Mouse (Mus musculus): ENCODE measurements around the gene Sema6d. TPM values are rescaled to one million over a fixed set of nuclear protein-coding genes. Genes with fewer than 3 reads are reported as not detected.

Sema6d gene
- total and polyA plus RNA-seq, 2 experiments from 2014 or later, result 22.6 to 64.8 TPM

- no peaks in the 10 kb centered on the region for H3K36me3 ChIP-seq (ENCODE audit: insufficient read depth, low read length)
- ATAC-seq (ENCODE audit: low FRiP score), result no peak
- no peak for TF ChIP-seq CTCF (IDR thresholded peaks at IDR 0.05)
- no peak overlapping the region for H3K4me2 ChIP-seq (ENCODE audit: low read depth, low read length, poor library complexity, severe bottlenecking)
- peaks cover 10% of the 10 kb centered on the region; the same call in 1 of the 2 replicates for H3K4me1 ChIP-seq (ENCODE audit: insufficient read depth, low read length)
- H3K9me3 ChIP-seq (ENCODE audit: low read length), result 0 out of 2 replicates have a peak, but pooled peaks cover 3% of the 10 kb centered on the region
- H3K27ac ChIP-seq (ENCODE audit: low read depth, low read length), result no peak overlapping the region; the same call in 1 of the 2 replicates
- H3K27me3 ChIP-seq (ENCODE audit: insufficient read depth, low read length), result no peaks in the 10 kb centered on the region
- H3K9ac ChIP-seq (replicated peaks; ENCODE audit: low read length, poor library complexity, severe bottlenecking), result no peak overlapping the region
- WGBS, result 25% methylated on average over 6 of the region's 6 CpGs
- DNase-seq (ENCODE audit: low spot score), result no peak
- no peak overlapping the region for H3K4me3 ChIP-seq (ENCODE audit: low read depth, low read length)
These were observed 383.1 kb downstream of the Sema6d start for GRCm38 (mm10) chr2:124472674-124473507.

GRCm38 (mm10) chr2:124477904-124478303 is 388.1 kb downstream of the Sema6d start:
- DNase-seq (ENCODE audit: low spot score) (no peak), ATAC-seq (ENCODE audit: low FRiP score) (no peak)
- Histone ChIP-seq H3K4me3 (ENCODE audit: low read depth, low read length) (no peak overlapping the region), H3K9ac (replicated peaks; ENCODE audit: low read length, poor library complexity, severe bottlenecking) (no peak overlapping the region), H3K4me2 (ENCODE audit: low read depth, low read length, poor library complexity, severe bottlenecking) (no peak overlapping the region), H3K9me3 (ENCODE audit: low read length) (no peaks in the 10 kb centered on the region), H3K4me1 (ENCODE audit: insufficient read depth, low read length) (0 out of 2 replicates have a peak, but pooled peaks cover 1% of the 10 kb centered on the region), H3K27me3 (ENCODE audit: insufficient read depth, low read length) (no peaks in the 10 kb centered on the region), H3K36me3 (ENCODE audit: insufficient read depth, low read length) (no peaks in the 10 kb centered on the region), H3K27ac (ENCODE audit: low read depth, low read length) (no peak overlapping the region)
- no peak for TF ChIP-seq CTCF (IDR thresholded peaks at IDR 0.05)

- Histone ChIP-seq H3K36me3 (ENCODE audit: insufficient read depth, low read length) (no peaks in the 10 kb centered on the region), H3K27me3 (ENCODE audit: insufficient read depth, low read length) (no peaks in the 10 kb centered on the region), H3K9ac (replicated peaks; ENCODE audit: low read length, poor library complexity, severe bottlenecking) (no peak overlapping the region), H3K4me2 (ENCODE audit: low read depth, low read length, poor library complexity, severe bottlenecking) (no peak overlapping the region), H3K27ac (ENCODE audit: low read depth, low read length) (no peak overlapping the region), H3K4me1 (ENCODE audit: insufficient read depth, low read length) (0 out of 2 replicates have a peak, but pooled peaks cover 3% of the 10 kb centered on the region), H3K4me3 (ENCODE audit: low read depth, low read length) (no peak overlapping the region), H3K9me3 (ENCODE audit: low read length) (no peaks in the 10 kb centered on the region)
- WGBS, result 88% methylated on average over 4 of the region's 4 CpGs
- no peak for ATAC-seq (ENCODE audit: low FRiP score)
- no peak for DNase-seq (ENCODE audit: low spot score)
- no peak for TF ChIP-seq CTCF (IDR thresholded peaks at IDR 0.05)
These were observed 388.8 kb downstream of the Sema6d start for GRCm38 (mm10) chr2:124478526-124478925.

GRCm38 (mm10) chr2:124485761-124486160 is 396.0 kb downstream of the Sema6d start:
- H3K4me3 ChIP-seq (ENCODE audit: low read depth, low read length), result no peak overlapping the region
- 0 out of 2 replicates have a peak, but pooled peaks cover 3% of the 10 kb centered on the region for H3K4me1 ChIP-seq (ENCODE audit: insufficient read depth, low read length)
- H3K4me2 ChIP-seq (ENCODE audit: low read depth, low read length, poor library complexity, severe bottlenecking), result no peak overlapping the region
- H3K36me3 ChIP-seq (ENCODE audit: insufficient read depth, low read length), result no peaks in the 10 kb centered on the region
- TF ChIP-seq CTCF (IDR thresholded peaks at IDR 0.05), result no peak
- H3K9ac ChIP-seq (replicated peaks; ENCODE audit: low read length, poor library complexity, severe bottlenecking), result no peak overlapping the region
- no peaks in the 10 kb centered on the region; the same call in 1 of the 2 replicates for H3K27me3 ChIP-seq (ENCODE audit: insufficient read depth, low read length)
- DNase-seq (ENCODE audit: low spot score) (no peak), ATAC-seq (ENCODE audit: low FRiP score) (no peak)
- no peaks in the 10 kb centered on the region for H3K9me3 ChIP-seq (ENCODE audit: low read length)
- 97% methylated on average over 1 of the region's 1 CpGs for WGBS
- H3K27ac ChIP-seq (ENCODE audit: low read depth, low read length), result no peak overlapping the region

GRCm38 (mm10) chr2:124490010-124490801 is 400.4 kb downstream of the Sema6d start:
- no peak for ATAC-seq (ENCODE audit: low FRiP score)
- TF ChIP-seq CTCF (IDR thresholded peaks at IDR 0.05), result no peak
- Histone ChIP-seq H3K27ac (ENCODE audit: low read depth, low read length) (no peak overlapping the region), H3K4me3 (ENCODE audit: low read depth, low read length) (no peak overlapping the region), H3K9me3 (ENCODE audit: low read length) (no peaks in the 10 kb centered on the region), H3K36me3 (ENCODE audit: insufficient read depth, low read length) (no peaks in the 10 kb centered on the region), H3K9ac (replicated peaks; ENCODE audit: low read length, poor library complexity, severe bottlenecking) (no peak overlapping the region), H3K27me3 (ENCODE audit: insufficient read depth, low read length) (no peaks in the 10 kb centered on the region; the same call in 1 of the 2 replicates), H3K4me1 (ENCODE audit: insufficient read depth, low read length) (no peaks in the 10 kb centered on the region), H3K4me2 (ENCODE audit: low read depth, low read length, poor library complexity, severe bottlenecking) (no peak overlapping the region)
- WGBS, result 33% methylated on average over 12 of the region's 12 CpGs
- peak; percentile 85 for DNase-seq (ENCODE audit: low spot score)

Measured in midbrain, postnatal 0 days (tissue).